Mouse (Mus musculus): ENCODE measurements at regions not wholly inside any gene's neighbourhood (a gene's known extent, or its start where the extent isn't known, plus 50 kb on each side); places are given as distances from the start of the nearest gene placed in this dataset.

- TF ChIP-seq GATA1 (IDR thresholded peaks at IDR 0.05; ENCODE audit: borderline replicate concordance, low read length) (no peak), CTCF (IDR thresholded peaks at IDR 0.05; ENCODE audit: low read depth, low read length) (no peak), POLR2AphosphoS5 (IDR thresholded peaks at IDR 0.05; ENCODE audit: insufficient replicate concordance, low read depth, low read length) (no peak), TAL1 (conservative IDR thresholded peaks at IDR 0.05; ENCODE audit: low read depth, low read length) (no peak), GATA2 (IDR thresholded peaks at IDR 0.05; ENCODE audit: borderline replicate concordance, low read depth, low read length) (no peak)
Measured at GRCm38 (mm10) chr15:97598270-97598669, 107.4 kb downstream of the Rpap3 start.
